Mouse (Mus musculus) lung, postnatal 0 days (tissue): ENCODE results near the gene Afg3l1. TPM values are rescaled to one million over a fixed set of nuclear protein-coding genes. Genes with fewer than 3 reads are reported as not detected.

Experiments
- ATAC-seq: fragments of 200-750 bp; cut with Nextera tagmentation; 2 replicates; pipeline ENCODE4 v1.8.0; 2017; ENCODE audit warnings: moderate library complexity
- DNase-seq: peaks from one replicate; pipeline ENCODE4 v3.0.0-alpha.2; 2016; ENCODE audit warnings: low spot score
- H3K27ac ChIP-seq: fragments of 300-500 bp; sonication (generic); 2 replicates; pipeline ENCODE4 v1.5.1; 2014; ENCODE audit warnings: antibody characterized with exemption, mild to moderate bottlenecking, low read length, mixed read lengths
- H3K27me3 ChIP-seq: fragments of 300-500 bp; sonication (generic); replicated peaks from 2 replicates; pipeline ENCODE4 v1.6.1; 2014; ENCODE audit warnings: low read length, mixed read lengths; ENCODE audit not compliant: insufficient read depth
- H3K36me3 ChIP-seq: fragments of 300-500 bp; sonication (generic); 2 replicates; pipeline ENCODE4 v1.6.1; 2014; ENCODE audit warnings: low read length, mixed read lengths; ENCODE audit not compliant: insufficient read depth
- H3K4me1 ChIP-seq: fragments of 300-500 bp; sonication (generic); 2 replicates; pipeline ENCODE4 v1.6.1; 2014; ENCODE audit warnings: antibody characterized with exemption, low read depth, low read length, mixed read lengths; ENCODE audit not compliant: insufficient read depth
- H3K4me2 ChIP-seq: fragments of 300-500 bp; sonication (generic); replicated peaks from 2 replicates; pipeline ENCODE4 v1.6.1; 2014; ENCODE audit warnings: low read depth, mild to moderate bottlenecking, low read length, moderate library complexity, mixed read lengths
- H3K4me3 ChIP-seq: fragments of 300-500 bp; sonication (generic); 2 replicates; pipeline ENCODE4 v1.5.1; 2014; ENCODE audit warnings: low read depth, low read length
- H3K9ac ChIP-seq: fragments of 300-500 bp; sonication (generic); replicated peaks from 2 replicates; pipeline ENCODE4 v1.6.1; 2014; ENCODE audit warnings: low read depth, mild to moderate bottlenecking
- H3K9me3 ChIP-seq: fragments of 300-500 bp; sonication (generic); 2 replicates; pipeline ENCODE4 v1.6.1; 2016; ENCODE audit warnings: low read length, mixed read lengths
- CTCF ChIP-seq: IDR thresholded peaks from 2 replicates; pipeline ENCODE4 v1.5.1; 2016; ENCODE audit warnings: antibody characterized with exemption, mild to moderate bottlenecking
- EP300 ChIP-seq: IDR thresholded peaks from 2 replicates; pipeline ENCODE4 v1.6.1; 2016; ENCODE audit warnings: antibody characterized with exemption, mild to moderate bottlenecking, control low read depth
- WGBS: fragments of 180-500 bp; shearing (Covaris S2); extraction: QIAGEN DNeasy Blood & Tissue Kit; methylation state at CpG from one replicate; pipeline ENCODE4 v1.1.7; 2014; 5-methylcytosine and 5-hydroxymethylcytosine counted together
- polyA plus RNA-seq: library from polyadenylated mRNA; unstranded; fragments of >200 nt; fragmentation: Nextera tagmentation; extraction: Ambion mirVana; gene quantifications from 2 replicates; pipeline ENCODE4 v1.2.1, GENCODE M21; 2015

Gene Afg3l1
- polyA plus RNA-seq, 1 experiment from 2014 or later = 28.3 TPM

- no peaks in the 10 kb centered on the region for H3K9me3 ChIP-seq
- H3K27ac ChIP-seq = no peak overlapping the region
- H3K27me3 ChIP-seq = no peaks in the 10 kb centered on the region
- peaks cover 21% of the 10 kb centered on the region for H3K36me3 ChIP-seq
- no peak overlapping the region for H3K4me2 ChIP-seq
- TF ChIP-seq CTCF (peak; percentile 37; the same call in 1 of the 2 replicates), EP300 (no peak)
- no peak for DNase-seq
- H3K9ac ChIP-seq = no peak overlapping the region
- no peaks in the 10 kb centered on the region for H3K4me1 ChIP-seq
- no peak for ATAC-seq
- no peak overlapping the region for H3K4me3 ChIP-seq
- 82% methylated on average over 4 of the region's 4 CpGs for WGBS
Measured at GRCm38 (mm10) chr8:123497699-123498098, 20.0 kb downstream of the Afg3l1 start.

- ATAC-seq (no peak), DNase-seq (no peak)
- Histone ChIP-seq H3K4me1 (no peaks in the 10 kb centered on the region), H3K27me3 (no peaks in the 10 kb centered on the region), H3K9me3 (no peaks in the 10 kb centered on the region), H3K4me2 (no peak overlapping the region), H3K9ac (no peak overlapping the region), H3K36me3 (peaks cover 12% of the 10 kb centered on the region; the same call in 1 of the 2 replicates), H3K4me3 (no peak overlapping the region), H3K27ac (no peak overlapping the region)
- TF ChIP-seq EP300 = no peak
- TF ChIP-seq CTCF = no peak
- WGBS = 90% methylated on average over 11 of the region's 11 CpGs
Measured at GRCm38 (mm10) chr8:123498963-123499362, 21.3 kb downstream of the Afg3l1 start.

- 89% methylated on average over 11 of the region's 11 CpGs for WGBS
- Histone ChIP-seq H3K4me3 (no peak overlapping the region), H3K27me3 (no peaks in the 10 kb centered on the region), H3K9me3 (no peaks in the 10 kb centered on the region), H3K27ac (no peak overlapping the region), H3K4me2 (no peak overlapping the region), H3K9ac (no peak overlapping the region), H3K36me3 (peaks cover 16% of the 10 kb centered on the region; the same call in 1 of the 2 replicates), H3K4me1 (no peaks in the 10 kb centered on the region)
- no peak for TF ChIP-seq EP300
- no peak for TF ChIP-seq CTCF
- ATAC-seq (no peak), DNase-seq (no peak)
Measured at GRCm38 (mm10) chr8:123499556-123499955, 21.9 kb downstream of the Afg3l1 start.

GRCm38 (mm10) chr8:123502192-123502591 is 24.5 kb downstream of the Afg3l1 start:
- peaks cover 18% of the 10 kb centered on the region for H3K36me3 ChIP-seq
- DNase-seq (peak; percentile 87), ATAC-seq (peak; percentile 92)
- H3K27ac ChIP-seq = no peak overlapping the region
- no peaks in the 10 kb centered on the region for H3K4me1 ChIP-seq
- 66% methylated on average over 5 of the region's 5 CpGs for WGBS
- no peak for TF ChIP-seq CTCF
- TF ChIP-seq EP300 = peak; percentile 61
- no peak overlapping the region for H3K9ac ChIP-seq
- H3K27me3 ChIP-seq = no peaks in the 10 kb centered on the region
- no peak overlapping the region for H3K4me3 ChIP-seq
- H3K9me3 ChIP-seq = no peaks in the 10 kb centered on the region
- no peak overlapping the region for H3K4me2 ChIP-seq

- Histone ChIP-seq H3K4me2 (no peak overlapping the region), H3K36me3 (peaks cover 24% of the 10 kb centered on the region; the same call in 1 of the 2 replicates), H3K4me3 (no peak overlapping the region), H3K4me1 (no peaks in the 10 kb centered on the region), H3K27me3 (no peaks in the 10 kb centered on the region), H3K9me3 (no peaks in the 10 kb centered on the region), H3K27ac (no peak overlapping the region), H3K9ac (no peak overlapping the region)
- WGBS = 98% methylated on average over 6 of the region's 6 CpGs
- no peak for DNase-seq
- TF ChIP-seq CTCF (peak; percentile 40), EP300 (no peak)
- no peak for ATAC-seq
Measured at GRCm38 (mm10) chr8:123503801-123504467, 26.2 kb downstream of the Afg3l1 start.

GRCm38 (mm10) chr8:123504591-123505195 is 27.0 kb downstream of the Afg3l1 start:
- no peaks in the 10 kb centered on the region for H3K27me3 ChIP-seq
- no peak overlapping the region for H3K27ac ChIP-seq
- TF ChIP-seq EP300 (no peak), CTCF (no peak)
- no peak overlapping the region for H3K4me2 ChIP-seq
- no peaks in the 10 kb centered on the region for H3K9me3 ChIP-seq
- ATAC-seq = no peak
- no peak overlapping the region for H3K9ac ChIP-seq
- no peak overlapping the region for H3K4me3 ChIP-seq
- peaks cover 24% of the 10 kb centered on the region; the same call in 1 of the 2 replicates for H3K36me3 ChIP-seq
- no peaks in the 10 kb centered on the region for H3K4me1 ChIP-seq
- no peak for DNase-seq
- 89% methylated on average over 9 of the region's 9 CpGs for WGBS
